Mouse (Mus musculus): ENCODE results near the gene Actl10. TPM values are rescaled to one million over a fixed set of nuclear protein-coding genes. Genes with fewer than 3 reads are reported as not detected.

The Actl10 gene
- total and polyA plus RNA-seq, 3 experiments = 0.35 to 0.79 TPM; not detected in 1

GRCm38 (mm10) chr2:154508450-154508849, 43.1 kb upstream of the Actl10 start:
- TF ChIP-seq CHD2 (IDR thresholded peaks at IDR 0.05; ENCODE audit: low read length) (no peak), MYB (IDR thresholded peaks at IDR 0.05; ENCODE audit: low read depth, low read length) (no peak), USF1 (IDR thresholded peaks at IDR 0.05; ENCODE audit: low read depth, low read length) (no peak), NELFE (IDR thresholded peaks at IDR 0.05; ENCODE audit: low read depth, low read length) (no peak), EP300 (IDR thresholded peaks at IDR 0.05; ENCODE audit: low read depth in 1 of 2, low read length in 2 of 2) (no peak), SIN3A (IDR thresholded peaks at IDR 0.05; ENCODE audit: low read length) (no peak), ELF1 (IDR thresholded peaks at IDR 0.05; ENCODE audit: low read depth, low read length) (no peak), CTCF (IDR thresholded peaks at IDR 0.05 in 2 of 3, conservative IDR thresholded peaks at IDR 0.05 in 1 of 3; ENCODE audit: control insufficient read depth in 1 of 3, insufficient read depth in 1 of 3, low read depth in 2 of 3, low read length in 3 of 3, poor library complexity in 1 of 3, severe bottlenecking in 1 of 3) (no peak), MXI1 (IDR thresholded peaks at IDR 0.05; ENCODE audit: low read depth, low read length) (no peak), JUND (IDR thresholded peaks at IDR 0.05; ENCODE audit: low read depth, low read length) (no peak), MEF2A (IDR thresholded peaks at IDR 0.05; ENCODE audit: extremely low read depth, insufficient replicate concordance, low read depth, low read length, poor library complexity, severe bottlenecking) (no peak), POLR2AphosphoS5 (IDR thresholded peaks at IDR 0.05; ENCODE audit: borderline replicate concordance, low read depth, low read length) (no peak), MAFK (IDR thresholded peaks at IDR 0.05; ENCODE audit: borderline replicate concordance, low read depth, low read length) (no peak)
- no peak for DNase-seq (ENCODE audit: low read depth, low spot score)
- Histone ChIP-seq H3K9ac (ENCODE audit: control insufficient read depth, low read depth, low read length, poor library complexity, severe bottlenecking) (no peak overlapping the region), H3K36me3 (ENCODE audit: control insufficient read depth in 1 of 2, insufficient read depth in 2 of 2, low read length in 2 of 2) (peaks cover 0 to 10% of the 10 kb centered on the region in 2 experiments; a peak in 2 of 4 replicates), H3K27ac (ENCODE audit: control insufficient read depth, low read depth, low read length) (no peak overlapping the region), H3K4me1 (ENCODE audit: control insufficient read depth in 1 of 2, insufficient read depth in 2 of 2, low read length in 2 of 2) (no peaks in the 10 kb centered on the region), H3K4me3 (ENCODE audit: control insufficient read depth in 1 of 2, insufficient read depth in 1 of 2, low read depth in 2 of 2, low read length in 2 of 2) (no peak overlapping the region), H3K9me3 (replicated peaks; ENCODE audit: insufficient read depth, low read length) (no peaks in the 10 kb centered on the region), H3K27me3 (ENCODE audit: control insufficient read depth in 1 of 2, insufficient read depth in 2 of 2, low read length in 2 of 2) (no peaks in the 10 kb centered on the region), H3K79me2 (ENCODE audit: control insufficient read depth, insufficient read depth, low read length, poor library complexity) (no peaks in the 10 kb centered on the region; the same call in 1 of the 2 replicates)

- no peak overlapping the region for H3K27ac ChIP-seq (ENCODE audit: control insufficient read depth, low read depth, low read length)
- no peak overlapping the region for H3K4me3 ChIP-seq (ENCODE audit: control insufficient read depth in 1 of 2, insufficient read depth in 1 of 2, low read depth in 2 of 2, low read length in 2 of 2)
- no peaks in the 10 kb centered on the region for H3K4me1 ChIP-seq (ENCODE audit: control insufficient read depth in 1 of 2, insufficient read depth in 2 of 2, low read length in 2 of 2)
- H3K9me3 ChIP-seq (replicated peaks; ENCODE audit: insufficient read depth, low read length) = no peaks in the 10 kb centered on the region
- H3K27me3 ChIP-seq (ENCODE audit: control insufficient read depth in 1 of 2, insufficient read depth in 2 of 2, low read length in 2 of 2) = no peaks in the 10 kb centered on the region
- no peak for DNase-seq (ENCODE audit: low read depth, low spot score)
- H3K9ac ChIP-seq (ENCODE audit: control insufficient read depth, low read depth, low read length, poor library complexity, severe bottlenecking) = no peak overlapping the region
- peaks cover 0 to 8% of the 10 kb centered on the region in 2 experiments; a peak in 2 of 4 replicates for H3K36me3 ChIP-seq (ENCODE audit: control insufficient read depth in 1 of 2, insufficient read depth in 2 of 2, low read length in 2 of 2)
- TF ChIP-seq NRF1 (IDR thresholded peaks at IDR 0.05; ENCODE audit: insufficient read depth, low read depth, low read length, poor library complexity, severe bottlenecking) (no peak), CHD1 (IDR thresholded peaks at IDR 0.05; ENCODE audit: low read depth, low read length) (no peak), ZKSCAN1 (IDR thresholded peaks at IDR 0.05; ENCODE audit: low read depth, low read length) (no peak), ZC3H11A (IDR thresholded peaks at IDR 0.05; ENCODE audit: low read depth, low read length) (no peak), KAT2A (conservative IDR thresholded peaks at IDR 0.05; ENCODE audit: low read depth, low read length) (no peak), CTCF (IDR thresholded peaks at IDR 0.05 in 2 of 3, conservative IDR thresholded peaks at IDR 0.05 in 1 of 3; ENCODE audit: control insufficient read depth in 1 of 3, insufficient read depth in 1 of 3, low read depth in 2 of 3, low read length in 3 of 3, poor library complexity in 1 of 3, severe bottlenecking in 1 of 3) (no peak), MYC (IDR thresholded peaks at IDR 0.05; ENCODE audit: low read depth, low read length) (no peak), BHLHE40 (IDR thresholded peaks at IDR 0.05; ENCODE audit: borderline replicate concordance, low read depth, low read length) (no peak), NELFE (IDR thresholded peaks at IDR 0.05; ENCODE audit: low read depth, low read length) (no peak), GABPA (IDR thresholded peaks at IDR 0.05; ENCODE audit: low read depth, low read length) (no peak), USF2 (IDR thresholded peaks at IDR 0.05; ENCODE audit: borderline replicate concordance in 1 of 2, insufficient read depth in 1 of 2, low read depth in 1 of 2, low read length in 2 of 2) (no peak)
- no peaks in the 10 kb centered on the region; the same call in 1 of the 2 replicates for H3K79me2 ChIP-seq (ENCODE audit: control insufficient read depth, insufficient read depth, low read length, poor library complexity)
These were observed 41.4 kb upstream of the Actl10 start for GRCm38 (mm10) chr2:154510141-154510540.

All from MEL (cell line).